Comparison of ENCODE assay signal across 8 mouse cellular contexts in the genomic region with DNA sequence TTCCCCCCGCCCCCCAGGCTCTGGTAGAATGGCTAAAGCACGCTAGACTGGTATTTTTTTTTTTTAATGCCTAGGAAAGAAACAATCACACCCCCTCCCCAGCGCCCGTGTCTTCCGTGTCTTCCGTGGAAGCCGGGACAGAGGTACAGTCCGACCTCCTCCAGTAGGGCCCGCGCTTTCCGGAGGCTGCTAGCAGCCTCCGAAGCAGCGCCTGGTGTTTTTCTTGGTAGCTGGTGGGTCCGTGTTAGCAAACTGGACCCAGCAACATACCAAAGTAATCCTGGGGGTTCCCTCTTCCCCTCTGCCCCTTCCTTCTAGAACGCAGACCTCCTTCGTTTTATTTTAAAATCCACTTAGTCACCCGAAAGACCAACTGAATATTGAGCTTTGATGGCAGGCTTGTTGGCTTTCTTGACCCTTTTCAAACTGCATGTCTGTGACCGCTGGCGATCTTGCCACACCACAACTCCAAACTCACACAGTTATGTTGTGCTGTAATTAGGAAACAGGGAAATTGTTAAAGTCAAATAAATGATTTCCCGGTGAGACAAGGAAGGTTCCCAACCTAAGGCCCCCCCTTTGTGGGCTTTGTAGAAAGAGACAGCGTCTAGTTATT. TPM values are rescaled to one million over a fixed set of nuclear protein-coding genes. Genes with fewer than 3 reads are reported as not detected.
DNase-seq lines count a peak whose midpoint lies in the region; ATAC-seq and TF ChIP-seq lines count a peak whose summit lies in the region.

No protein-coding gene starts in this region.

- 3% methylated on average over 21 of the region's 21 CpGs for WGBS in forebrain, embryonic 16.5 days
- WGBS in limb, embryonic 12.5 days, result 1% methylated on average over 21 of the region's 21 CpGs
- WGBS in neural tube, embryonic 15.5 days, result 4% methylated on average over 21 of the region's 21 CpGs
- WGBS in thymus, adult 2 months, result 39% methylated on average over 21 of the region's 21 CpGs

- peak; percentile 30 for DNase-seq in adrenal gland, adult 2 months
- DNase-seq in adrenal gland, postnatal 4 days (ENCODE audit: low spot score in 2 of 2), result no peak
- DNase-seq in cerebellum, adult 11-12 months, result no peak
- no peak for DNase-seq in thymus, adult 2 months

- peaks cover 68% of the 10 kb centered on the region for H3K79me2 ChIP-seq in C2C12 (ENCODE audit: control insufficient read depth, insufficient read depth)

- H3K36me3 ChIP-seq in C2C12 (ENCODE audit: control insufficient read depth, insufficient read depth), result no peaks in the 10 kb centered on the region
- no peaks in the 10 kb centered on the region for H3K36me3 ChIP-seq in forebrain, embryonic 16.5 days (ENCODE audit: control insufficient read depth, insufficient read depth)
- 0 out of 2 replicates have a peak, but pooled peaks cover 7% of the 10 kb centered on the region for H3K36me3 ChIP-seq in limb, embryonic 12.5 days
- H3K36me3 ChIP-seq in neural tube, embryonic 15.5 days, result no peaks in the 10 kb centered on the region
- H3K36me3 ChIP-seq in thymus, adult 2 months (ENCODE audit: control insufficient read depth, insufficient read depth, low read length), result no peaks in the 10 kb centered on the region

- H3ac ChIP-seq in C2C12 (ENCODE audit: control insufficient read depth, insufficient read length, low read depth), result peak overlapping the region; percentile 28

- no peak for ATAC-seq in forebrain, embryonic 16.5 days
- no peak for ATAC-seq in limb, embryonic 12.5 days (ENCODE audit: insufficient number of reproducible peaks, insufficient read depth, low FRiP score, low TSS enrichment, low read depth)
- ATAC-seq in neural tube, embryonic 15.5 days (ENCODE audit: low FRiP score), result no peak

- no peaks in the 10 kb centered on the region for H3K9me3 ChIP-seq in forebrain, embryonic 16.5 days (ENCODE audit: control insufficient read depth, low read length)
- no peaks in the 10 kb centered on the region for H3K9me3 ChIP-seq in limb, embryonic 12.5 days
- no peaks in the 10 kb centered on the region for H3K9me3 ChIP-seq in neural tube, embryonic 15.5 days (replicated peaks)

- H3K9ac ChIP-seq in forebrain, embryonic 16.5 days (replicated peaks; ENCODE audit: low read depth, low read length), result peak overlapping the region; percentile 67
- H3K9ac ChIP-seq in limb, embryonic 12.5 days (replicated peaks), result peak overlapping the region; percentile 100
- H3K9ac ChIP-seq in neural tube, embryonic 15.5 days (replicated peaks), result peak overlapping the region; percentile 49; the same call in 1 of the 2 replicates

- peak overlapping the region; percentile 73 for H3K4me2 ChIP-seq in forebrain, embryonic 16.5 days (ENCODE audit: low read length)
- H3K4me2 ChIP-seq in limb, embryonic 12.5 days, result peak overlapping the region; percentile 90
- peak overlapping the region; percentile 61 for H3K4me2 ChIP-seq in neural tube, embryonic 15.5 days

- no peak for TF ChIP-seq CTCF in C2C12 (IDR thresholded peaks at IDR 0.05; ENCODE audit: control insufficient read depth, insufficient read depth, insufficient read length)
- no peak for TF ChIP-seq CTCF in thymus, adult 2 months (IDR thresholded peaks at IDR 0.05; ENCODE audit: borderline replicate concordance, control insufficient read depth, extremely low read depth, insufficient read depth, low read length, poor library complexity)

- H3K4me3 ChIP-seq in C2C12 (ENCODE audit: insufficient read depth, poor library complexity, severe bottlenecking), result peak overlapping the region; percentile 75
- H3K4me3 ChIP-seq in forebrain, embryonic 16.5 days (replicated peaks; ENCODE audit: low read length), result peak overlapping the region; percentile 53
- H3K4me3 ChIP-seq in limb, embryonic 12.5 days (replicated peaks), result peak overlapping the region; percentile 94
- H3K4me3 ChIP-seq in neural tube, embryonic 15.5 days (replicated peaks), result peak overlapping the region; percentile 40
- H3K4me3 ChIP-seq in thymus, adult 2 months (ENCODE audit: control insufficient read depth, insufficient read depth, low read length), result no peak overlapping the region

- no peak for TF ChIP-seq POLR2A in thymus, adult 2 months (IDR thresholded peaks at IDR 0.05; ENCODE audit: control insufficient read depth, extremely low read depth, insufficient read depth, low read length, poor library complexity)

- no peaks in the 10 kb centered on the region for H3K27me3 ChIP-seq in C2C12 (ENCODE audit: control insufficient read depth, insufficient read depth, insufficient read length)
- no peaks in the 10 kb centered on the region for H3K27me3 ChIP-seq in forebrain, embryonic 16.5 days (replicated peaks; ENCODE audit: control insufficient read depth, insufficient read depth, low read length)
- H3K27me3 ChIP-seq in limb, embryonic 12.5 days, result no peaks in the 10 kb centered on the region
- H3K27me3 ChIP-seq in neural tube, embryonic 15.5 days (replicated peaks), result peaks cover 28% of the 10 kb centered on the region
- H3K27me3 ChIP-seq in thymus, adult 2 months (ENCODE audit: control insufficient read depth, insufficient read depth, low read length), result no peaks in the 10 kb centered on the region; the same call in 1 of the 2 replicates

- H3K4me1 ChIP-seq in forebrain, embryonic 16.5 days (replicated peaks; ENCODE audit: control insufficient read depth, insufficient read depth, low read length), result peaks cover 71% of the 10 kb centered on the region
- peaks cover 68% of the 10 kb centered on the region for H3K4me1 ChIP-seq in limb, embryonic 12.5 days (replicated peaks)
- peaks cover 73% of the 10 kb centered on the region for H3K4me1 ChIP-seq in neural tube, embryonic 15.5 days
- H3K4me1 ChIP-seq in thymus, adult 2 months (replicated peaks; ENCODE audit: control insufficient read depth, insufficient read depth, low read length), result peaks cover 18% of the 10 kb centered on the region

- peaks cover 38% of the 10 kb centered on the region for H3K79me3 ChIP-seq in C2C12 (ENCODE audit: low read depth)

- no peak overlapping the region for H3K27ac ChIP-seq in forebrain, embryonic 16.5 days (ENCODE audit: low read length)
- H3K27ac ChIP-seq in limb, embryonic 12.5 days, result peak overlapping the region; percentile 100
- no peak overlapping the region; the same call in 1 of the 2 replicates for H3K27ac ChIP-seq in neural tube, embryonic 15.5 days (replicated peaks)
- no peak overlapping the region for H3K27ac ChIP-seq in thymus, adult 2 months (ENCODE audit: control insufficient read depth, insufficient read depth, low read length)

TF ChIP-seq in C2C12, 6 proteins besides CTCF, POLR2A, EP300 and RAD21:
- TF ChIP-seq USF1 (IDR thresholded peaks at IDR 0.05; ENCODE audit: low read depth) (no peak), MYOG (IDR thresholded peaks at IDR 0.05; ENCODE audit: control insufficient read depth, extremely low read depth, insufficient read length) (no peak), MAX (IDR thresholded peaks at IDR 0.05) (no peak), FOSL1 (IDR thresholded peaks at IDR 0.05; ENCODE audit: insufficient read depth, low read length, poor library complexity, severe bottlenecking) (no peak)
TF ChIP-seq in C2C12: peak in this region for 0.

RNA-seq across cellular contexts. Expression of a gene that starts 3.1 kb away (rescaled TPM):
- total RNA-seq in adrenal gland, adult 2 months (2021), result 10 to 100 TPM; 22.6 to 24.2 TPM
- 18.2 and 19.0 TPM in 2 replicates for polyA plus RNA-seq in adrenal gland, adult 2 months (2012; rRNA removed)
- 10 to 100 TPM; 42.6 to 42.7 TPM for total RNA-seq in adrenal gland, postnatal 4 days (2021)
- 10.3 TPM for polyA plus RNA-seq in C2C12 (2012; fragmentation: generic; extraction: Trizol)
- polyA plus RNA-seq in forebrain, embryonic 16.5 days (2015; fragmentation: Nextera tagmentation; extraction: Ambion mirVana), result 26.5 and 58.7 TPM in 2 replicates
- polyA plus RNA-seq in limb, embryonic 12.5 days (2016; fragmentation: Nextera tagmentation; extraction: Ambion mirVana), result 189 and 195 TPM in 2 replicates
- polyA plus RNA-seq in neural tube, embryonic 15.5 days (2015; fragmentation: Nextera tagmentation; extraction: Ambion mirVana), result 13.3 and 22.4 TPM in 2 replicates
- 7.6 and 10.2 TPM in 2 replicates for polyA plus RNA-seq in thymus, adult 2 months (2012; rRNA removed)

Comparison
In these comparisons a context has a peak if more than half of its experiments do, and no peak if none do; other contexts are left out.
1. H3K9ac ChIP-seq: peak in every context shown above with its lines; median percentile 100 in limb, embryonic 12.5 days; 67 in forebrain, embryonic 16.5 days; 49 in neural tube, embryonic 15.5 days.